Mouse (Mus musculus) fibroblast of lung, adult 2 months (primary cell): Measurements from ENCODE around the gene Blnk.

Experiments
- DNase-seq: peaks from one replicate; pipeline ENCODE4 v3.0.0-alpha.2; 2011; ENCODE audit warnings: low read depth

Blnk gene

DNA sequence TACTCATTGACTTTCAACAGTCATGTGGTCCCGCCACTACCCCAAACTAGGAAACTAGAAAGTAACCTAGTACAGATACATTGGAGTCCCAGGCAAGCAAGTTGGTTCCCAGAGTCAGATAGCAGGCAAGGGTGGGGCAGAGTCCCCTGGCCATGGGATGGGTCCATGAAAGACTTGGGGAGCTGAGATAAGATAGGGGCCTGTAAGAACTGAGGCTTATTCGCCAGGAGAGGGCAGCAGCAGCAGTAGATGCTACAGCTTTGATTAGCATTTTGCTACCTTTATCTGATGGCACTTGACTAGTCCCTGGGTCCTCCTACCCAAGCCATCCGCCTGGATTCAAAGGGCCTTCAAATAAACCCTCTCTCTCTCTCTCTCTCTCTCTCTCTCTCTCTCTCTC lies 5.2 kb upstream of the Blnk start:
- no peak for DNase-seq

DNA sequence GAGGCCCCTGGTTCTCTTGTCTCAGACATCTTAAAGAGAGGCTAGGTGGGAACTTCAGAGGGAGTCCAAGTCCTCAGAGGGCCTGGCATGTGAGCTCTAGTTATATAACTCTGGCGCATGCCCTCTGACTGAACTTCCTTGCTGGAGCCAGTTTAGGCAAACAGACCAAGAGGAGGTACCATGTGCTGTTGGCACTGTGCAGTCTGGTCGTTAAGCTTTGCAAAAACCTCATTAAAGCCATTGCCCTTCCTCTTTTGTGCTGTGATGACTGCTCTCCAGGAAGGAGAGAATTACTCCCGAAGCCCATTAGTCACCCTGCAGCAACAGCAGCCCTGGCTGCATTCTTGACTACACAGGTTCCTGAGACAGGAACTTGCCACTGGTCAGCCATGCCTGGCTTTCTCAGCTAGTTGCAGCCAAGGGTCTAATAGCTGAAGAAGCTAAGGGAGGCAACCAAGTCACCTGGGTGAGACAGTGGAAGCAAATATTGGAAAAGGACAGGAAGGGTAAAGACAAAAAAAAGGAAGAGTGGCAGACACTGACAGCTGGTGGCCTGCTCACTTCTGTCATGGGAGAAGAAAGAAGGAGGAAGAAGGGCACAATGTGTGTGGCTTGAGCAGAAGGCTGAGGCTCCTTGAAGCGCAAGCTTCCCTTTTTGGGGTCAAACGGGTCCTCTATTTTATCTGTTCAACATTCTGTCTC lies 4.3 kb upstream of the Blnk start:
- no peak for DNase-seq

DNA sequence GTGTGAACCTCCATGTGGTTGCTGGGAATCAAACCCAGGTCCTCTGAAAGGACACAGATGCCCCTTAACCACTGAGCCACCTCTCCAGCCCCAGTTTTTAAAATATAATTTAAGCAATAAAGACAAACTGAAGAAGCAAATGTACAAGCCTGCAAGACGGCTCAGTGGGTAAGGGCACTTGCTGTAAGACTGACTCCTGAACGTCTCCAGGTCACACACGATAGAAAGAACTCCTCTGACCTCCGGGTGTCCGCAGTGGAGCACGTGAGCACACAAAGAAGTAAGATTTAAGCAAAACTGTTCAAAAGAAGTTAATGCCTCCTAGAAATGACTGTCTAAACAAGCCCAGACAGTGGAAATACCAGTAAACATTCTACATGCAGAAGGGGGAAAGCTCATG lies 2.4 kb upstream of the Blnk start:
- DNase-seq: no peak

DNA sequence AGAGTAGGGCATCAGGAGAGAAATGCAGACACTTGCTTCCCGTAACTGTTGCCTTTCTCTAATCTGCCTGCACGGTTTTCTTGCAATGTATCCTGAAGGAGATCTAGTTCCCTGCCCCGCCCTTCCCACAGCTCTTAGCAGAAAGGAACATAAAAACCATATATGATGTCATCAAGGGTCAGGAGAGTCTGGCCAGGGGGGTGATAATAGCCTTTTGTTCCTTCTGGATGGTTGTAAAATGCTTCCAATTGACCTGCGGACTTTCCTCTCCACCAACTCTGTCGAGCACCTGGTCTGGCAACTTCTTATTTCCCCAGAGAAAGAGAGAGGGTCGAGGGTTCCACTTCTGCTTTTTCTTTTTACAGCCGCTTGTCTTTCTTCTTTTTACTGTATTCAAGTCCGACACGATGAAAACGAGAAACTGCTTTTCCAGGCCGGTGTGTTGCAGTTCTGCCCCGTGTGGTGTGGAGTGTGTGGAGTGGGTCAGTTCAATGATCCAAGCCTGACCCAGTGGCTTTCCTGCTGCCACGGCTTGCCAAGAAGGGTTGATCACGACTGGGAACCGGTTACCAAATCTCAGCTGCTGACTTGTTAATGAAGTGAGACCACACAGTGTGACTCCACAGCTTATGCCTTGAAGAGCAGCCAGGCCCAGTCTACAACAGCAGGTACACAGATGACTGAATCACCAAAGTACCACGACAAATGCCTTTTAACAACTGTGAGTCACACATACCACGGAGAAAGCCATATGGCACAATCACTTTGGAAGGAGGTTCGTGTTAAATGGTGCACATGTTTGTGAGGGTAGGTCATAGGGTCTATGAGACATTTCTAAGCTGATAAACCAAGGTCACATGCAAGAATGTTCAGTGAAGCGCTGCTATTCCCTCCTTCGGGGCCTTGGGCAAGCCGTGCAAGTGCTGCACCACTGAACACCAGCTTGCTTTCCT lies 1.4 kb upstream of the Blnk start:
- DNase-seq: no peak

DNA sequence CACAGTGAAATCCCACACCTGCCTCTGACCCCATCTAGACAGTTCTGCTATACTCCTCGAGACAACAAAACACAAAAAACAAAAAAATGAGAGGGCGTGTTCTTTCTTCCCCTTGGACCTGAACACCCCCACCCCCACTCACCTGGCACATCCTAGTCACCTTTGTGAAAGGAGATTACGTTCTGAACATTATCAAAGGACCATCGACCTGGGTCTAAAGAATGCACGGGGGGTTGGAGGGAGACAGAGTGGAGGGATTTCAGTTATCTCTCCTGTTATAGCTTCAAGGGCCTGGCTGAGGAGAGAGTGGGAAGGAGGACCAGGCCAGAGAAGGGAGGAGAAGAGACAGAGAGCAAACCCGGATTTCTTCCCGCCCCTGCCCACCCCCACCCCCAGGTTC lies 576 bp upstream of the Blnk start:
- no peak for DNase-seq

DNA sequence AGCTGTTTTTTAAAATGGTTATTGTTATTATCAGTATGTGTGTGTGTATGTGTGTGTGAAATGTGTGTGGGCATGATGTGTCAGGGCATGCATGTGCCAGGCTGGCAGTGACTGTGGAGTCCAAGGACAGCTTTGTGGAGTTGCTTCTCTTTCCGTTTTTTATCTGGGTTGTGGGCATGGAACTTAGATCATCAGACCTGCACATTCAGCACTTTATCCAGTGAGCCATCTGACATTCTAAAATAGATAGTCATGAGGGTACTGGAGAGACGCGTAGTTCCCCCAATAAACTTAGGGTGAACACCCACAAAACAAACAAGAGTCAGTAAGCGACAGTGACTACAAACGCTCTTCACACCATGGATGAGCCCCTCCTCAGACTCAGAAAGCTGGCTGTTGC lies 979 bp downstream of the Blnk start:
- no peak for DNase-seq

DNA sequence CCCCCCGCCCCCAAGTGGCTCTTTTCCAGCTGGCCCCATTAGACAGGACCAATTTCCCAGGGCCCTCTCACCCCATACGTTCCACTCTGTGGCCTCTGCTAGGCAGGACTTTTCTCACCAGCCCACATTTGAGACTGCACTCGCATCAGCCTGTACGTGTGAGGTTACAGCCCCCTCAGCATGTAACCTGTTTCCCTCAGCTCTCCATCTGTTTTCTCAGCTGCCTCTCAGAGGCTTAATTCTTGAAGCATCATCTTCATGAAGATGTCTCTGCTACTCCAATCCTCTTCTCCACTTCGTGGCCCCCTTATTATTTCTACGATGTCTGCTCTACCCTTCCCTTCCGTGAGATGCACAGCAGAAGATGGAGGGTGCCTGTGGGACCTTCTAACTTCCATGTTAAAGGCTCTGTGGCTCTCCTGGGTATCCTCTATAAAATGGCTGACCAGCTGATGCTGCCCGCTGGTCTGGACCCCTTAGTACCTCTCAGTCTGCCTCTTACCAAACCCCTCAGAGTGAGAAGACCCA lies 1.8 kb downstream of the Blnk start:
- DNase-seq: no peak

DNA sequence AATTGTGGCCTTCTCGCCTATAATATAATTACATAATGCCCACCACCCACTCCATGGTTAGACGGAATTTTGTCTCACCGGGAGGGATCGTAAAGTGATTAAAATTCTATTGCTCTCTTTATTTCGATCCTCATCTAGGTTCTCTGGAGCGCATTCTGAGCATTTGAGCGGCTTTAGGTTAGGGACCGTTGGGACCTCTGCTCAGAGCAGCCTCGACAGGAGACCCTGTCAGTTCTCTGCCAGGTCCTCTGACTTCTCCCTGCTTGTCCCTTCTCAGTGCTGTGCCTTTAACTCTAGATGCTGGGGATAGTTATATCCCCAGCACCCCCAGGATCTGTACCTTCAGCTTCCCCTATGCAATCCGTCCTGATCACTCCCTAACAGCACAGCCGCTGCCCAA lies 2.2 kb downstream of the Blnk start:
- no peak for DNase-seq

DNA sequence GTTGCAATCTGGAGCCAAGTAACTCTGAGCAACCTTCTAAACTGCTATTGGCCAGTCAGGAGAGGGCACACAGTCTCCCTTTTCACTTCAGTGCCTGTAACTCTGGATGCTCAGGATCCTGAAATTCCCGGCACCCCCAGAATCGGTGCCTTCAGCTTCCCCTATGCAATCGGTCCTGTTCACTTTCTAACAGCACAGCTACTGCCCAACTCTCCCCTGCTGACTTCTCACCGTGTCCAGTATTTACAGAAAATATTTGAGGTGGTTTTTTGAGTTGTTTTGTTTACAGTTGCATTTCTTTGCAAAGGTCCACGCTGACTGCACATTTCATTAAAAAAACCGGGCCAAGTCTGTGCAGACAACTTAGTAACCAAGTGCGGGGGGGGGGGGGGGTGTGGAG lies 2.7 kb downstream of the Blnk start:
- no peak for DNase-seq

DNA sequence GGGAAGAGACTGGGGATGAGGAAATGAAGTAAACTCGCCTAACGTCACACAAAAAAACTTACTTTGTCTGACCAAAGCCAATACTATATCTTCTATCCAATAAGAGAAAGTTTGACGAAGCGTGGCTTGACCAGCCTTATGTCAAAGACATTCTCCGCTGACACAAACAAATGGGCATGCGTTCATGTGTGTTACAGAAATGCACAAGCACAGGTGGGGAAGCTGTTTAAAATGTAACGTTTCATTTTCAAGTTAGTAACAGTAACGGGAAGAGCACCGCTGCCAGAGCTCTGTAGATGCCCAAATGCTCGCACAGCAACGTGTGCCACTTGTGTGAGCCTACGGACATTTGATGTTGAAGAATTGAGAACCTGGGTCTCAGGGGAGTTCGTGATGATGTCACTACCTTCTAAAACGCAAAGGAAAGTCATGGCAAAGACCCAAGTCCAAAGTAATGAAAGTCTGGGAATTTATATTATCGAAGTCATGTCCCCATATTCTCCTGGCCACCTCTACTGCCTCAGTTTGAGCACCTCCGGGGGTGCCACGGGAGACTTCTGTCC lies 3.5 kb downstream of the Blnk start:
- no peak for DNase-seq

DNA sequence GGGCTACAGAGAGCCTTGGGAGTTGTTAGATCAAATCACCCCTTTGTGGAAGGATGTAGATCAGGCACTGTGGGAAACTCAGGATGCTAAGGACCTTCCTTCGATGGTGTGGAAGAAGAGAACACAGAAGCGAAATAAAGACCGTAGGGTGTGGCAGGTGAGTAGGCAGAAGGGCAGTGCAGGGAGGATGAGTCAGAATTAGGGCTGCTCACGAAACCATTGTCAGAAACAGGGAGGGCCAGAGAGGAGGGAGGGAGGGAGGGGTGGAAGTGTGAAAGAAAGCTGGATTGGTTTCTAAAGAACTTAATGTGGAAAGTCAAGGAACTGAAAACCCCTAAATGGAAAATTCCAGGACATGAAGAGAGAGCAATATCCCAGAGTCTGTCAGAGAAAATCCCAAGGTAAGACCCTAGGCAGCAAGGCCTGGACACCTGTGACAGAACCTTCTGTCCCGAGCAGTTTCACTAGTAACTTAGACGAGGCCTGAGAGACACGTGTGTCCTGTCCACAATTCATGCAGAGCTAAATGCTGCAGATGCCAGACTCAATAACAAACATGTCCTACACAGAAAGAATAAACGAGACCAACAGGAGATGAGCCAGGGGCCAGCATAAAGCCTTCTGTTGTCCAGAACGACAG lies 4.3 kb downstream of the Blnk start:
- DNase-seq: no peak

DNA sequence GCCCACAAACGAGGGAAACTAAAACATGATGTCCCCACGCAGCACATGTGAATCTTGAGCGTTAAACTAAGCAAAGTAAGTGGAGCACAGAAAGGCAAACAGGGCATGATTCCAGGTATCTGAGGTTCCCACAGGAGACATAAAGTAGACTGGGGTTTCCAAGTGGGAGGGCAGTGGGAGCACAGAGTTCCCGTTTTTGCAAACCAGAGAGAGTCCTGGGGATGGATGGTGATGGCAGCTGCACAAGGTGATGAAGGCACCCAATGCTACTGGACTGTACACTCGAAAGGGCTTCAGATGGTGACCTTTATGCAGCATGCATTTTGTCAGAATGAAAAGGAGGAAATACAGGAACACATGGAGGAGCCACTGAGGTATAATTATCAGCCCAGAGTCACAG lies 5.5 kb downstream of the Blnk start:
- no peak for DNase-seq

DNA sequence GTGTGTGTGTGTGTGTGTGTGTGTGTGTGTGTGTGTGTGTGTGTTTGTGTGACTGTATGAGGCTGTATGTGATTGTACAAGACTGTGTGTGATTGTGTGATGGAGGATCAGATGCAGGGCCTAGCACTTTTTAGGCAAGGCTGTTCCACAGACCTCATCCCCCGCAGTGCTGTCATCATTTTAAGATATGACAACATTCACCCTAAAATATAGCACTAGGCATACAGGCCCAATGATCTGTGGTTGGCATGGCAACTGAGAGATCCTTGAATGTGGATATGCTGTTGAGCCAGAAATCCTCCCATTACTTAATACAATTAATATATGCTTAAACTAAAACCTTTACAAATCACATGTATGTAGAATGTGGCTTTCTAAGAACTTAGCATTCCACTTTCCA lies 9.8 kb downstream of the Blnk start:
- no peak for DNase-seq

DNA sequence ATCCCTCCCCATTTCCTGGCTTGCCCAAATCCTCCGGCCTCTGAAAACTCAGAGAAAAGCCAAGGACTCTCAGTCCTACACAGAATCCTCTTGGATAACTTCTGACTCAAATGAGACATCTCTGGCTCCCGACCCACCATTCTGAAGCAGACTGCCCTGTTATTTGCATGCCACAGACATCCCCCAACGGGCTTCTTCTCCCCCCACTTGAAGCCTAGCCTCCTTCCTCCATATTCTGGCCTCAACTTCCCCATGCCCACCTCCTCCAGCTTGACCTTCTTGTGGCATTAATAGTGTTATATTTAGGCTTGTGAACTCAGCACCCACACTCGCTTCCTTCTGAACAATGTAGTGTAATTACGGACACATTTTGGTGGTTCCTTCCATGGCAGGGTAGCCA lies 13.7 kb downstream of the Blnk start:
- DNase-seq: no peak

DNA sequence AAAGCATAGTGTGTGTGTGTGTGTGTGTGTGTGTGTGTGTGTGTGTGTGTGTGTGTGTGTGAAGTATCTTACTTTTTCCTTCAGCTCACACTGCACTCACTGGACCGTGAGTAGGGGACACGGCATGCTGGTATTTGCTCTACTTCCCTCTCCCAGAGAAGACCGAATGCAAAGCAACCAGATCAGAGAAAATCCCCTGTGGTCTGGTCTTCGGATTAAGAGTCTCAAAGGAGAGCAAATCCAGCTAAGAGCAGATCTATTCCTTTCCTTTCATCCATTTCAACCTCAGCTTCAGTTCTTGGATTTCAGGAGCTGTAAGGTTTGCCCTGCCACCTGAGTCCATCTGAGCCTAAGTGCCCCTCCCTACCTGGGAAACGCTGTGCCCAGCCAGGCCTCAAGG lies 16.3 kb downstream of the Blnk start:
- no peak for DNase-seq

DNA sequence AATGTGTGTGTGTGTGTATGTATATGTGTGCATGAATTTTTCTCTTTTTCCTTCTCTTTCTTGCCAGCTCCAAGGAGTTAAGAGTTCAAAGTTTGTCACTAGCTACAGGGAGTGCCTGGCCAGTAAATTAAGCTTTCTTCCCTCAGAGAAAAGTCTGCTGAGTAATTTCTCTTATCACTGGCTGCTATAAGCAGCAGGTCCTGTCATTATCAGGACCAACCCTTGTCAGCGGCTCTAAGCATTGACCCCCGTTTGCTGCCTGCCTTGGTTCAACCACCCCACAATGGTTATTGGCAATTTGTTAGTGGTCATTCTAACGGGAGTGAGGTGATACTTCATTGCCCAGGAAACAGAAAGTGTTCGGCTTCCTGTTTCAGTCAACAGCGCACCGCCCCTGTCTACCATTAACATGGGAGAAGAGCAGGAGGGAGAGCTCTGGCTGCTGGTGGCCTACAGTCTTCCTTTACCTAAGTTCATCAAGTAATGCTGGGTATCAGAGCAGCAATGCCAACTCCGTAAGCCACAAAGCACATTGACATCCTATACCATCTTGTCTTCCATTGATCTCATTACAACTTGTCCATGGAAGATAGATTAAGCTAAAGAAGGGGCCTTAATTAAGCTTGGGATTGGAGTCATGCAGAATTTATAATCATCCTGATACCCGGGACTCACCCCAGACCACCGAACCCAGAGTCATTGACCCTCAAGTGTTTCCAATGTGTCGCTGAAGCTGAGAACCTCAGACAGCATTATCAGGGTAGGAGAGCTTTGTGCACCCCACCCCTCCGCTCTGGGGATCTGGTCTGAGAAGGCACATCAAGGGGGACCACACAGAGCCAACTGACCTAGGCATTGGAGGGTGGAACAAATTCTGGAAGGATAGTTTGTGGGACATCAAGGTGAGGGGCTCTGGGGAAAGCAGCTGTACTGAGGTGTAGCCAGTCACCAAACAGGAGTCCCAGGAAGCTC lies 17.1 kb downstream of the Blnk start:
- no peak for DNase-seq

DNA sequence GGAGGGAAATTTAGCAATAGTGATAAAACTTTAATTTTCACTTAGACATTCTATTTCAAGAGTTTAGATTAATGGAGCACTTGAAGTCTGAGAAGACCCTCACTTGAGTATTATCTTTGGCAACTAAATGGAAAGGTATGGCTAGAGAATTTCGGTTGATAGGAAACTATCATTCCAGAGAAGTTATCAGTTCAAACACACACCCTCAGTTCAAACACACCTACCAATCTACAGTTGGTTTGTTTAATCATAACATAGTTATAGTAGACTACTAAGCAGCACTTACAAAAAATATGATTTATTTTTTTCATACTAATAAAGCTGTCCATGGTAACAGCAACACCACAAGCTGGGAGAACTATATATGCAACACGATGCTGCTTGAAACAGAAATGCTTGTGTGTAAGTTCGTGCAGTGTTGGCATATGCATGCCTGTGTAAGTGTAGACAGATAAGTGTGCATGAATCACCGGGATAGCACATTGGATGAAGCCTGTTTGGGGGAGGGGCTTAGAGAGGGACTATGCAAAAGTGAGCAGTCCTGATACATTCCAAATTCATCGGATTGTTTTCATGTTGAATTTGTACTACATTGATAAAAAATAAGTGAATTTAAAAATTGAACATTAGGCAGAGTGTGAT lies 22.9 kb downstream of the Blnk start:
- no peak for DNase-seq

DNA sequence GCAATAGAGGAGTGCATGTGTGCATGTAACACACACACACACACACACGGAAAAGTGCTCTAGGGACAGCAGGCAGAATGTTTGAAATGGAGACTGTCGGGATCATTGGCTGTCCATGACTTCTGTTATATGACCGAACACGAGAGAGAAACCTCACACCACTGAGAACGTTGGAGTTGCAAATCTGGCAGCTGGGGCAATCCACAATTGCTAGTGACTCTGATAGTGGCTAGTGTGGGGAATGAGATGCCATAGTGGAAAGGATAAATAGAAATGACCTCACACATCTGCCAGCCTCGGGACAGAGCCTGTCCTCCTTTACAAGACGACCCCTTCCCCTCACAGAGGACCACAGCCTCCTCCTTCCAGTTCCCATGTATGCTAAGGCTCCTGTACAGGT lies 23.6 kb downstream of the Blnk start:
- no peak for DNase-seq

DNA sequence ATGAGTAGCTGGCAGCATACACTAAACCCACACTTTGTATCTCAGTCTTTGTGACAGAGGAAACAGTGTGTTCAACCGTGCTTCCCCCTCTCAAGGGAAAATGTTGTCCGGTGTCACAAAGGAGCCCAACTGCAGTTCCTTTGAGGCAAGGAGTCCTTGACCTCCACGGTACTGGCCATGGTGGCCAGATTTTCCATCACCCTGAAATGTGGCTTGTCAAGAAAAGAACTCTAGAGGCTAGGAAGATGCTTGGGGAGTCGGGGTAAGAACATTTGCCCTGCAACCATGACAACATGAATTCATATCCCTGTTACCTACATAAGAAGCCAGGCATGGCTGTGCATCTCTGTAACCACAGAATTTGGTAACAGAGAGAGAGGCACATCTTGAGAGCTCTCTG lies 24.0 kb downstream of the Blnk start:
- DNase-seq: no peak

DNA sequence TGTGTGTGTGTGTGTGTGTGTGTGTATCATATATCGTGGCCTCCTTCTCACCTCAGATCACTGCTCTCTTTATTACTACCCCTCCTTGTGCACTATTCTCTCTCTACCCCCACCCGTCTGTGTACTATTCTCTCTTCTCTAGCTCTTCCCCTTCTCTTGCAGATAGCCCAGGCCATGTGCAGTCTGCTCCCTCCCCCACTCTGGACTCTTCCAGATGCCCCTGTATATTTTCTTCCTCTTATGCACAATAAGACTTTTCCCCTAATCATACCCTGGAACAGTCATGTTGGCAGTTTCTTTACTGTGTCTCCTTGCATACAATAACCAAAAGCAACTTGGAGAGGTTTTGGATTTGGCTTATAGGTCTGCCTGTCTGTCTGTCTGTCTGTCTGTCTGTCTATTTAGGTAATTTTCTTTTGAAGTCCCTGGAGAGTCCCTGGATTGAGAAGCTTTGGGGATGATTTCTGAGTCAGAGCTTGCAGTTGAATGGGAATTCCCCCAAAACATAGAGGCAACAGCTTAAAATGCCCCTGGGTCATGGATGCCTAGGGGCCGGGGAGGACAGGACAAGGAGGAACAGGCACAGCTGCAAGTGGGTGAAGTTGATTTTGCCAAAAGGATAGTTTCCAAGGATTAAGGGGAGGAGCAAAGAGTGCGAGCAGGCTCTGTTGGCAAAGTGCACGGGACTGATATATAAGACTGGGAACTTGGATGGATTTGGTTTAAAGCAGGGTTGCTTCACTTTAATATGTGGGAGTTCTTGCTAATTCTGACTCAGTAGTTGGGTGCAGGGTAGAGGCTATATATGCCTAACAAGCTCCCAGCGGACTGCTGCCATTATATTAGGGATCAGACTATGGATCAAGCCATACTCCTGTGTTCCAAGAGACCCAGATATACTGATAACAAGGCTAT lies 29.1 kb downstream of the Blnk start:
- DNase-seq: no peak
